Mouse (Mus musculus) thymus, postnatal 10 days (tissue): ENCODE data around the gene Olfr1342.

Experiments
- DNase-seq, 2 experiments: peaks; one replicate each; pipeline ENCODE4 v3.0.0; 2021; ENCODE audit warnings: low spot score in 2 of 2

The Olfr1342 gene

GRCm38 (mm10) chr4:118692412-118692973, at the start of gene Olfr1342:
TSS of gene Olfr1342 (minus strand) at chr4:118692756.
- peak in 1 of 2 experiments; percentile 20 for DNase-seq

- no peak for DNase-seq
These were observed 49.3 kb upstream of the Olfr1342 start for GRCm38 (mm10) chr4:118741881-118742280.

GRCm38 (mm10) chr4:118740988-118741698, 48.6 kb upstream of the Olfr1342 start:
- DNase-seq, result no peak

GRCm38 (mm10) chr4:118739574-118739973, 47.0 kb upstream of the Olfr1342 start:
- DNase-seq, result no peak

GRCm38 (mm10) chr4:118731875-118732274, 39.3 kb upstream of the Olfr1342 start, which contains the start of gene Olfr1339:
TSS of gene Olfr1339 (plus strand) at chr4:118732175.
- DNase-seq, result no peak

GRCm38 (mm10) chr4:118721742-118722483, 29.4 kb upstream of the Olfr1342 start:
- DNase-seq, result peak in 1 of 2 experiments; percentile 10

- no peak for DNase-seq
These were observed 27.3 kb upstream of the Olfr1342 start, which contains the start of gene Olfr1340 for GRCm38 (mm10) chr4:118719838-118720237. TSS of gene Olfr1340 (plus strand) at chr4:118720138.

- no peak for DNase-seq
These were observed 19.1 kb upstream of the Olfr1342 start for GRCm38 (mm10) chr4:118711656-118712055.

GRCm38 (mm10) chr4:118708086-118708485, 15.5 kb upstream of the Olfr1342 start:
- no peak for DNase-seq

- no peak for DNase-seq
These were observed 10.7 kb upstream of the Olfr1342 start, which contains the start of gene Olfr1341 for GRCm38 (mm10) chr4:118703223-118703622. TSS of gene Olfr1341 (plus strand) at chr4:118703523.

- DNase-seq, result no peak
These were observed 1.3 kb upstream of the Olfr1342 start for GRCm38 (mm10) chr4:118693812-118694211.

- no peak for DNase-seq
These were observed 5.5 kb downstream of the Olfr1342 start for GRCm38 (mm10) chr4:118687086-118687485.

GRCm38 (mm10) chr4:118658652-118659051, 33.9 kb downstream of the Olfr1342 start, which contains the start of gene Olfr62:
TSS of gene Olfr62 (plus strand) at chr4:118658952.
- DNase-seq, result no peak

- peak in 1 of 2 experiments; percentile 66 for DNase-seq
These were observed 47.3 kb downstream of the Olfr1342 start for GRCm38 (mm10) chr4:118645234-118645633.

- no peak for DNase-seq
These were observed 50.0 kb downstream of the Olfr1342 start for GRCm38 (mm10) chr4:118642346-118643190.
